In the genomic region with DNA sequence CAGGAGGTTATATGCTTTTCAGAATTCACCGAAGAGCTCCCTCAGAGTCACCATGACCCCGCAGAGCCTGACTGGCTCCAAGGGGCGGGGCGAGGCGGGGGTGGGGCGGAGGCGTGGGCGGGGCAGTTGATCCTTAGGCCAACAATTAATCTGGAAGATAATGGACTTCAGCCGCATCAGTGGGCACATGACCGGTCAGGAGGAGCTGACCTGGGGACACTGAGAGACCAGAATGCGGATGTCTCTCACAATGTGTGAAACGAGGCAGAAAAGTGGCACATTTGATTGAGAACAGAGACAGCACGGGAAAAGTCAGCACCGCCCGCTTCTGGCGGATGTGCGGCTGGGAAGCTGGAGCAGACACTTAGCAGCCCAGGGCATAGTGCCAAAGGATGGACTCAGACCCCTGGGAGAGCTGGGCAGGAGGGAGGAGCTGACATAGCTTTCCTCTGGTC, we compare ENCODE assay signal across 8 mouse cellular contexts.
DNase-seq lines count a peak whose midpoint lies in the region; ATAC-seq and TF ChIP-seq lines count a peak whose summit lies in the region.

No protein-coding gene starts in this region.

- peak overlapping the region; percentile 56 for H3K4me2 ChIP-seq in hindbrain, embryonic 13.5 days
- peak overlapping the region; percentile 39 for H3K4me2 ChIP-seq in limb, embryonic 15.5 days
- H3K4me2 ChIP-seq in myocyte (ENCODE audit: low read depth): peak overlapping the region; percentile 22

- H3K79me2 ChIP-seq in myocyte (ENCODE audit: control insufficient read depth, insufficient read depth): no peaks in the 10 kb centered on the region

- no peak for ATAC-seq in hindbrain, embryonic 13.5 days (ENCODE audit: low FRiP score)
- no peak for ATAC-seq in limb, embryonic 15.5 days (ENCODE audit: insufficient number of reproducible peaks, low FRiP score, low TSS enrichment, low read depth)

- peak; percentile 2 for DNase-seq in cerebellum, adult 8-10 months
- no peak for DNase-seq in cerebellum, adult 9-11 months
- peak; percentile 62 for DNase-seq in embryonic facial prominence, embryonic 10.5 days (ENCODE audit: low spot score)
- no peak for DNase-seq in right cerebral cortex, adult 2 months (ENCODE audit: low spot score in 2 of 2)
- no peak for DNase-seq in spleen, postnatal 14 days (ENCODE audit: low spot score in 2 of 2)

- peaks cover 33% of the 10 kb centered on the region for H3K4me1 ChIP-seq in embryonic facial prominence, embryonic 10.5 days
- H3K4me1 ChIP-seq in hindbrain, embryonic 13.5 days (replicated peaks): peaks cover 7% of the 10 kb centered on the region
- H3K4me1 ChIP-seq in limb, embryonic 15.5 days: peaks cover 30% of the 10 kb centered on the region

- H3K36me3 ChIP-seq in embryonic facial prominence, embryonic 10.5 days (replicated peaks): no peaks in the 10 kb centered on the region
- no peaks in the 10 kb centered on the region for H3K36me3 ChIP-seq in hindbrain, embryonic 13.5 days
- H3K36me3 ChIP-seq in limb, embryonic 15.5 days: no peaks in the 10 kb centered on the region
- H3K36me3 ChIP-seq in myocyte (ENCODE audit: control insufficient read depth, insufficient read depth): no peaks in the 10 kb centered on the region

- H3K9me3 ChIP-seq in embryonic facial prominence, embryonic 10.5 days: no peaks in the 10 kb centered on the region
- H3K9me3 ChIP-seq in hindbrain, embryonic 13.5 days: no peaks in the 10 kb centered on the region
- H3K9me3 ChIP-seq in limb, embryonic 15.5 days: no peaks in the 10 kb centered on the region

- peak overlapping the region; percentile 49 for H3K4me3 ChIP-seq in embryonic facial prominence, embryonic 10.5 days
- H3K4me3 ChIP-seq in hindbrain, embryonic 13.5 days: peak overlapping the region; percentile 31
- H3K4me3 ChIP-seq in limb, embryonic 15.5 days: peak overlapping the region; percentile 23
- H3K4me3 ChIP-seq in myocyte: no peak overlapping the region

- WGBS in embryonic facial prominence, embryonic 10.5 days: 11% methylated on average over 17 of the region's 17 CpGs
- 8% methylated on average over 17 of the region's 17 CpGs for WGBS in hindbrain, embryonic 13.5 days
- 13% methylated on average over 17 of the region's 17 CpGs for WGBS in limb, embryonic 15.5 days

- TF ChIP-seq POLR2A in myocyte (IDR thresholded peaks at IDR 0.05; ENCODE audit: insufficient read length, low read depth): no peak

- H3K9ac ChIP-seq in hindbrain, embryonic 13.5 days: no peak overlapping the region
- H3K9ac ChIP-seq in limb, embryonic 15.5 days: no peak overlapping the region

- H3ac ChIP-seq in myocyte (ENCODE audit: control insufficient read depth, insufficient read length): no peak overlapping the region

- H3K27ac ChIP-seq in embryonic facial prominence, embryonic 10.5 days (replicated peaks): no peak overlapping the region; the same call in 1 of the 2 replicates
- H3K27ac ChIP-seq in hindbrain, embryonic 13.5 days: no peak overlapping the region
- peak overlapping the region; percentile 27; the same call in 1 of the 2 replicates for H3K27ac ChIP-seq in limb, embryonic 15.5 days

- H3K27me3 ChIP-seq in embryonic facial prominence, embryonic 10.5 days (replicated peaks; ENCODE audit: low read depth, poor library complexity, severe bottlenecking): peaks cover 85% of the 10 kb centered on the region
- peaks cover 89% of the 10 kb centered on the region for H3K27me3 ChIP-seq in hindbrain, embryonic 13.5 days
- no peaks in the 10 kb centered on the region for H3K27me3 ChIP-seq in limb, embryonic 15.5 days
- H3K27me3 ChIP-seq in myocyte (ENCODE audit: control insufficient read depth, insufficient read depth, insufficient read length): no peaks in the 10 kb centered on the region

TF ChIP-seq in myocyte, 11 proteins besides CTCF, POLR2A, EP300 and RAD21:
- TF ChIP-seq TCF12 (IDR thresholded peaks at IDR 0.05; ENCODE audit: insufficient read depth, poor library complexity, severe bottlenecking) (no peak), USF1 (IDR thresholded peaks at IDR 0.05; ENCODE audit: low read depth) (no peak), MAX (IDR thresholded peaks at IDR 0.05; ENCODE audit: low read depth) (no peak), CEBPB (IDR thresholded peaks at IDR 0.05; ENCODE audit: insufficient read depth, poor library complexity, severe bottlenecking) (no peak), E2F4 (IDR thresholded peaks at IDR 0.05; ENCODE audit: insufficient read depth) (no peak), MYOG (IDR thresholded peaks at IDR 0.05; ENCODE audit: control insufficient read depth in 1 of 3, insufficient read depth in 1 of 3, insufficient read length in 2 of 3, low read depth in 2 of 3) (no peak), TCF3 (IDR thresholded peaks at IDR 0.05; ENCODE audit: insufficient read length, low read depth) (no peak), SRF (IDR thresholded peaks at IDR 0.05; ENCODE audit: control insufficient read depth, insufficient read length, low read depth) (no peak), POLR2AphosphoS2 (IDR thresholded peaks at IDR 0.05; ENCODE audit: insufficient read length, low read depth) (no peak), REST (IDR thresholded peaks at IDR 0.05; ENCODE audit: insufficient read depth, insufficient read length) (no peak), MYOD1 (IDR thresholded peaks at IDR 0.05; ENCODE audit: control insufficient read depth in 1 of 3, insufficient read length in 2 of 3, low read depth in 2 of 3) (no peak)

Comparison
In these comparisons a context has a peak if more than half of its experiments do, and no peak if none do; other contexts are left out.
1. DNase-seq: peak in cerebellum, adult 8-10 months (single experiment) and embryonic facial prominence, embryonic 10.5 days (single experiment); none in cerebellum, adult 9-11 months (single experiment), right cerebral cortex, adult 2 months (0 of 2) and spleen, postnatal 14 days (0 of 2).
2. Peak in every context shown above with its lines, with median percentiles within 50 percentile points of each other: H3K4me2 ChIP-seq.